In genomic region chr10:96515164-96515922, GRCm38 (mm10) we compare ENCODE assay signal across 28 mouse cellular contexts.
DNase-seq lines count a peak whose midpoint lies in the region; ATAC-seq and TF ChIP-seq lines count a peak whose summit lies in the region.
"Had no signal": no experiment of that assay in that cellular context is flagged by ENCODE, and none has a peak within 500 bp of the region (broad histone marks: within the 10 kb centered on the region; RNA-seq: fewer than 3 reads in every experiment).

No protein-coding gene starts in this region.

- WGBS in lung, postnatal 0 days = 45% methylated on average over 10 of the region's 10 CpGs
- 60% methylated on average over 10 of the region's 10 CpGs for WGBS in lung, adult 2 months
- WGBS in intestine, embryonic 14.5 days = 56% methylated on average over 10 of the region's 10 CpGs
- 52% methylated on average over 10 of the region's 10 CpGs for WGBS in intestine, embryonic 16.5 days
- 66% methylated on average over 10 of the region's 10 CpGs for WGBS in stomach, embryonic 15.5 days
- 89% methylated on average over 10 of the region's 10 CpGs for WGBS in liver, embryonic 11.5 days

- H3K36me3 ChIP-seq in lung, postnatal 0 days (ENCODE audit: insufficient read depth, low read length) = no peaks in the 10 kb centered on the region
- no peaks in the 10 kb centered on the region for H3K36me3 ChIP-seq in intestine, embryonic 14.5 days (ENCODE audit: control insufficient read depth, insufficient read depth, low read length)
- H3K36me3 ChIP-seq in intestine, embryonic 16.5 days (ENCODE audit: control insufficient read depth, insufficient read depth, low read length) = no peaks in the 10 kb centered on the region
- H3K36me3 ChIP-seq in stomach, embryonic 15.5 days = no peaks in the 10 kb centered on the region
- no peaks in the 10 kb centered on the region for H3K36me3 ChIP-seq in liver, embryonic 11.5 days (ENCODE audit: control insufficient read depth, insufficient read depth, low read length)
- H3K36me3 ChIP-seq: embryonic facial prominence, embryonic 12.5 days; embryonic facial prominence, embryonic 15.5 days; G1E; heart, embryonic 13.5 days had no signal

- H3K4me3 ChIP-seq in lung, postnatal 0 days (ENCODE audit: low read depth, low read length) = no peak overlapping the region
- H3K4me3 ChIP-seq in lung, adult 2 months (replicated peaks; ENCODE audit: extremely low read depth, low read depth, low read length) = no peak overlapping the region
- no peak overlapping the region for H3K4me3 ChIP-seq in intestine, embryonic 14.5 days (ENCODE audit: low read depth, low read length)
- no peak overlapping the region for H3K4me3 ChIP-seq in intestine, embryonic 16.5 days (ENCODE audit: low read length)
- H3K4me3 ChIP-seq in stomach, embryonic 15.5 days (replicated peaks) = no peak overlapping the region
- H3K4me3 ChIP-seq in liver, embryonic 11.5 days (ENCODE audit: low read depth, low read length) = no peak overlapping the region
- H3K4me3 ChIP-seq: embryonic facial prominence, embryonic 12.5 days; embryonic facial prominence, embryonic 15.5 days; gastrocnemius, adult 2 months; heart, embryonic 13.5 days had no signal

- no peak for TF ChIP-seq EP300 in lung, postnatal 0 days (IDR thresholded peaks at IDR 0.05)

- no peak for TF ChIP-seq CTCF in lung, postnatal 0 days (IDR thresholded peaks at IDR 0.05)
- no peak for TF ChIP-seq CTCF in lung, adult 2 months (IDR thresholded peaks at IDR 0.05; ENCODE audit: insufficient read depth, low read length)

- H3K9me3 ChIP-seq in lung, postnatal 0 days (ENCODE audit: low read length) = no peaks in the 10 kb centered on the region
- H3K9me3 ChIP-seq in intestine, embryonic 14.5 days (ENCODE audit: control insufficient read depth, low read length) = no peaks in the 10 kb centered on the region
- no peaks in the 10 kb centered on the region for H3K9me3 ChIP-seq in intestine, embryonic 16.5 days (ENCODE audit: control insufficient read depth, low read length)
- H3K9me3 ChIP-seq in stomach, embryonic 15.5 days = no peaks in the 10 kb centered on the region
- H3K9me3 ChIP-seq in liver, embryonic 11.5 days (ENCODE audit: control insufficient read depth, low read length) = no peaks in the 10 kb centered on the region
- H3K9me3 ChIP-seq: embryonic facial prominence, embryonic 12.5 days; embryonic facial prominence, embryonic 15.5 days; heart, embryonic 13.5 days had no signal

- ATAC-seq in lung, postnatal 0 days = no peak; the same call in 1 of the 2 replicates
- peak; percentile 89 for ATAC-seq in intestine, embryonic 14.5 days (replicated peaks; ENCODE audit: low FRiP score, low TSS enrichment, low read depth)
- peak; percentile 94 for ATAC-seq in intestine, embryonic 16.5 days
- ATAC-seq in stomach, embryonic 15.5 days (ENCODE audit: insufficient read depth, low FRiP score, low read depth) = no peak; the same call in 1 of the 2 replicates
- ATAC-seq in liver, embryonic 11.5 days (replicated peaks; ENCODE audit: low FRiP score) = no peak
- ATAC-seq: forebrain, embryonic 14.5 days; forebrain, postnatal 0 days; Patski had no signal

- H3K27ac ChIP-seq in lung, postnatal 0 days (ENCODE audit: low read length) = no peak overlapping the region
- H3K27ac ChIP-seq in intestine, embryonic 14.5 days (ENCODE audit: low read depth) = no peak overlapping the region
- H3K27ac ChIP-seq in intestine, embryonic 16.5 days (ENCODE audit: low read length) = no peak overlapping the region
- H3K27ac ChIP-seq in stomach, embryonic 15.5 days = 0 out of 2 replicates have a peak overlapping the region, but pooled peaks have one; percentile 16
- no peak overlapping the region for H3K27ac ChIP-seq in liver, embryonic 11.5 days (ENCODE audit: low read depth, low read length)
- H3K27ac ChIP-seq: embryonic facial prominence, embryonic 12.5 days; embryonic facial prominence, embryonic 15.5 days; gastrocnemius, adult 2 months; heart, embryonic 13.5 days; hindbrain, embryonic 14.5 days had no signal

- no peaks in the 10 kb centered on the region for H3K4me1 ChIP-seq in lung, postnatal 0 days (ENCODE audit: insufficient read depth, low read depth, low read length)
- H3K4me1 ChIP-seq in lung, adult 2 months (ENCODE audit: control insufficient read depth, insufficient read depth, low read length) = no peaks in the 10 kb centered on the region
- H3K4me1 ChIP-seq in intestine, embryonic 14.5 days (replicated peaks; ENCODE audit: control insufficient read depth, insufficient read depth, low read length) = 0 out of 2 replicates have a peak, but pooled peaks cover 4% of the 10 kb centered on the region
- 0 out of 2 replicates have a peak, but pooled peaks cover 3% of the 10 kb centered on the region for H3K4me1 ChIP-seq in intestine, embryonic 16.5 days (ENCODE audit: control insufficient read depth, insufficient read depth, low read length)
- H3K4me1 ChIP-seq in stomach, embryonic 15.5 days = no peaks in the 10 kb centered on the region
- H3K4me1 ChIP-seq in liver, embryonic 11.5 days (replicated peaks; ENCODE audit: control insufficient read depth, insufficient read depth, low read length) = no peaks in the 10 kb centered on the region
- H3K4me1 ChIP-seq: embryonic facial prominence, embryonic 12.5 days; heart, embryonic 13.5 days had no signal

- no peak overlapping the region for H3K9ac ChIP-seq in lung, postnatal 0 days (replicated peaks; ENCODE audit: low read depth)
- H3K9ac ChIP-seq in intestine, embryonic 14.5 days (ENCODE audit: low read length) = no peak overlapping the region
- no peak overlapping the region for H3K9ac ChIP-seq in intestine, embryonic 16.5 days (ENCODE audit: low read depth, low read length)
- no peak overlapping the region for H3K9ac ChIP-seq in stomach, embryonic 15.5 days
- H3K9ac ChIP-seq in liver, embryonic 11.5 days (ENCODE audit: low read depth, low read length) = no peak overlapping the region
- H3K9ac ChIP-seq: embryonic facial prominence, embryonic 12.5 days; embryonic facial prominence, embryonic 15.5 days; forebrain, postnatal 0 days; heart, embryonic 13.5 days; hindbrain, embryonic 14.5 days had no signal

- no peaks in the 10 kb centered on the region for H3K27me3 ChIP-seq in lung, postnatal 0 days (replicated peaks; ENCODE audit: insufficient read depth, low read length)
- no peaks in the 10 kb centered on the region for H3K27me3 ChIP-seq in intestine, embryonic 14.5 days (replicated peaks; ENCODE audit: control insufficient read depth, insufficient read depth, low read length)
- no peaks in the 10 kb centered on the region for H3K27me3 ChIP-seq in intestine, embryonic 16.5 days (replicated peaks; ENCODE audit: control insufficient read depth, insufficient read depth, low read length)
- H3K27me3 ChIP-seq in stomach, embryonic 15.5 days (replicated peaks) = no peaks in the 10 kb centered on the region
- no peaks in the 10 kb centered on the region for H3K27me3 ChIP-seq in liver, embryonic 11.5 days (replicated peaks; ENCODE audit: control insufficient read depth, insufficient read depth, low read length)
- H3K27me3 ChIP-seq: CH12.LX; embryonic facial prominence, embryonic 12.5 days; embryonic facial prominence, embryonic 15.5 days; heart, embryonic 13.5 days; Patski had no signal

- peak; percentile 16 for DNase-seq in lung, postnatal 0 days (ENCODE audit: low spot score)
- no peak for DNase-seq in lung, adult 2 months
- DNase-seq in intestine, embryonic 14.5 days (ENCODE audit: low spot score) = no peak
- no peak for DNase-seq in kidney, postnatal 10 days
- DNase-seq in liver, embryonic 11.5 days (ENCODE audit: low spot score) = no peak
- no peak for DNase-seq in layer of hippocampus, postnatal 10 days (ENCODE audit: low spot score in 2 of 2)
- DNase-seq: adrenal gland, postnatal 10 days; adrenal gland, postnatal 36 days; B cell, adult 2 months; cerebellum, adult 18-20 months; cerebellum, adult 9-10 months; cerebellum, postnatal 14 days; forebrain, postnatal 0 days; gastrocnemius, adult 2 months; gastrocnemius, postnatal 14 days; heart, adult 18-20 months; heart, postnatal 14 days; heart, postnatal 4 days had no signal

- TF ChIP-seq POLR2A in lung, adult 2 months (IDR thresholded peaks at IDR 0.05; ENCODE audit: borderline replicate concordance, extremely low read depth, low read depth, low read length) = no peak

- H3K4me2 ChIP-seq in lung, postnatal 0 days (replicated peaks; ENCODE audit: low read depth, low read length) = no peak overlapping the region
- H3K4me2 ChIP-seq in intestine, embryonic 14.5 days (ENCODE audit: low read length) = no peak overlapping the region
- no peak overlapping the region for H3K4me2 ChIP-seq in intestine, embryonic 16.5 days (ENCODE audit: low read depth, low read length)
- no peak overlapping the region for H3K4me2 ChIP-seq in stomach, embryonic 15.5 days
- no peak overlapping the region for H3K4me2 ChIP-seq in liver, embryonic 11.5 days
- H3K4me2 ChIP-seq: embryonic facial prominence, embryonic 12.5 days; embryonic facial prominence, embryonic 15.5 days; heart, embryonic 13.5 days; hindbrain, embryonic 14.5 days had no signal

Comparison
In these comparisons a context has a peak if more than half of its experiments do, and no peak if none do; other contexts are left out.
1. ATAC-seq: peak in intestine, embryonic 14.5 days (single experiment) and intestine, embryonic 16.5 days (single experiment); none in lung, postnatal 0 days (single experiment), stomach, embryonic 15.5 days (single experiment) and liver, embryonic 11.5 days (single experiment).